Mouse (Mus musculus) granulocyte monocyte progenitor cell, adult 5-6 weeks (primary cell): Measurements from ENCODE around the gene Cd44. TPM values are rescaled to one million over a fixed set of nuclear protein-coding genes. Genes with fewer than 3 reads are reported as not detected.

Experiments used
- ATAC-seq: replicated peaks from 2 replicates; pipeline ENCODE4 v1.8.0; 2016; ENCODE audit warnings: mild to moderate bottlenecking, moderate TSS enrichment, inconsistent platforms; ENCODE audit not compliant: poor library complexity, severe bottlenecking
- total RNA-seq, 2 experiments: library from RNA; stranded (forward) in 1 of 2; stranded (reverse) in 1 of 2; fragments of 200-712, 200-1000 nt in 1 of 2; fragments of >200 nt in 1 of 2; fragmentation: Nextera tagmentation in 1 of 2; gene quantifications; 2 replicates each; pipeline ENCODE4 v1.2.3; 2014 to 2017

Gene Cd44
- total RNA-seq, 2 experiments from 2014 or later, result 130 to 145 TPM

GRCm38 (mm10) chr2:102772276-102772675, 129.2 kb downstream of the Cd44 start:
- no peak for ATAC-seq

GRCm38 (mm10) chr2:102771304-102771703, 130.2 kb downstream of the Cd44 start:
- no peak for ATAC-seq

DNA sequence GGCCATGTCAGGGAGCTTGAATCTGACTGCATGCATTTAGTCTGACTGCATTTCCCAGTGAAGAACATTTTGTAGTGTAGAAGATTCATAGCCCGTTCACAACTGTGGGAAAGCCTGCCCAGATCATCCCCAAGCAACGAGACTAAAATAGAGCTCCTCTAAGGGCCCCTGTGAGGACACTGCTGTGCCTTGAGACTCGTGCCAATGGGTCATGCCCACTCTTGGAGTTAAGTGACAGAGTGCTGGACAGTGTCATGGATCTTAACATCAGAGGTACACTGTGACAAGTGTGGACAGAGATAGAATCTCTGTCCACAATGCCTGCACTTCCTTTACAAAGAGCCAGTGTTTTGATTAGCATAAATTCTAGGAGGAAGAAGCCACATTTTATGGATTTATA, 133.2 kb downstream of the Cd44 start:
- no peak for ATAC-seq

DNA sequence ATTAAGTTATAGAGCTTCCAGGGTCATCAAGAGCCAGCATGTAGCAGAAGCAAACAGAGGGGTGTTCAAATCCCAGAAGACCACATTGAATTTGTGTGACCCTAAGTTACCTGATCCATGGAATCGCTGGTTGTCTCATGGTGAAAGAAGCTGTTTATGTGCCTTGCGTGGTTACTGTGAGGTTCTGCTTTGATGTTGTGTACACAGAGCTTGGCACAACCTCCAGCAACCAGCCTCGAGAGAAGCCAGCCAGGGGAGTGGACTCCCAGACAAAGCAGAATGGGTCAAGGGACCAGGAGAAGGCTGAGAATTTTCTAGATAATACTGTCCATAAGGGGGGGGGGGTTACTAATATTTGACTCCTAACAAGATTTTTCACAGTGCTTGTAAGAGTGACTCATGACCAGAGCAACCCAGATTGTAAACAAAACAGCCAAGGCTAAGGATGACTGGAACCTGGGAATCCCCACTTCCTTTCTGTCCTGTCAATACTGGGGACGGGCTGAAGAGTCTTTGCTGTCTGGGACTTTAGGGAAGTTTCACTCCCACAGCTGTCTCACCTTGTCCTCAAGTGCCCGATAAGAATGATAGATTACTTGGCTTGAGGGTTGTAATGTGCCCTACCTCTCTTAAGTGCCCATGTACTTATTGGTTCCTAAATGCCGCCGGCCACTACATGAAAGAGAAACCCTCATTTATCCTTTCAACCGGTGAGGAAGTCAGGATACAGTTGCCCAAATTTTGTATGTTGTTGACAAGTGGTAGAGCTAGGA, 136.7 kb downstream of the Cd44 start:
- ATAC-seq, result no peak

- no peak for ATAC-seq
These were observed 137.5 kb downstream of the Cd44 start for GRCm38 (mm10) chr2:102763991-102764390.

- ATAC-seq, result no peak
These were observed 138.3 kb downstream of the Cd44 start for GRCm38 (mm10) chr2:102763176-102763575.

Other genes with a start within 250 kb of the Cd44 start
- 0.45 TPM in 1 of 2 replicates, not detected in the other for gene Slc1a2, start 243.0 kb downstream of the Cd44 start, total RNA-seq (2014; fragmentation: Nextera tagmentation)
- gene Slc1a2, start 243.0 kb downstream of the Cd44 start, total RNA-seq (2017), result not detected in 2 replicates
- gene Pdhx, start 171.8 kb upstream of the Cd44 start, total RNA-seq (2014; fragmentation: Nextera tagmentation), result 18.8 and 19.9 TPM in 2 replicates
- 25.5 and 47.9 TPM in 2 replicates for gene Pdhx, start 171.8 kb upstream of the Cd44 start, total RNA-seq (2017)
- gene Apip, start 172.0 kb upstream of the Cd44 start, total RNA-seq (2014; fragmentation: Nextera tagmentation), result 38.1 and 47.7 TPM in 2 replicates
- gene Apip, start 172.0 kb upstream of the Cd44 start, total RNA-seq (2017), result 31.8 and 38.2 TPM in 2 replicates